Mouse (Mus musculus) embryonic facial prominence, embryonic 13.5 days (tissue): ENCODE measurements around the gene Cdkn2aip. TPM values are rescaled to one million over a fixed set of nuclear protein-coding genes. Genes with fewer than 3 reads are reported as not detected.

Source experiments
- ATAC-seq: fragments of 200-750 bp; cut with Nextera tagmentation; 2 replicates; pipeline ENCODE4 v1.8.0; 2017; ENCODE audit warnings: low read depth; ENCODE audit not compliant: insufficient number of reproducible peaks, insufficient read depth, low FRiP score, low TSS enrichment
- H3K27ac ChIP-seq: fragments of 300-500 bp; sonication (generic); 2 replicates; pipeline ENCODE4 v1.5.1; 2015; ENCODE audit warnings: moderate library complexity, mild to moderate bottlenecking, inconsistent platforms
- H3K27me3 ChIP-seq: fragments of 300-500 bp; sonication (generic); 2 replicates; pipeline ENCODE4 v1.6.1; 2015; ENCODE audit warnings: mild to moderate bottlenecking, inconsistent platforms
- H3K36me3 ChIP-seq: fragments of 300-500 bp; sonication (generic); 2 replicates; pipeline ENCODE4 v1.6.1; 2015; ENCODE audit warnings: mild to moderate bottlenecking, inconsistent platforms
- H3K4me1 ChIP-seq: fragments of 300-500 bp; sonication (generic); 2 replicates; pipeline ENCODE4 v1.6.1; 2015; ENCODE audit warnings: inconsistent platforms
- H3K4me2 ChIP-seq: fragments of 300-500 bp; sonication (generic); 2 replicates; pipeline ENCODE4 v1.6.1; 2015; ENCODE audit warnings: moderate library complexity, mild to moderate bottlenecking, inconsistent platforms
- H3K4me3 ChIP-seq: fragments of 300-500 bp; sonication (generic); 2 replicates; pipeline ENCODE4 v1.5.1; 2015; ENCODE audit warnings: mild to moderate bottlenecking, inconsistent platforms
- H3K9ac ChIP-seq: fragments of 300-500 bp; sonication (generic); 2 replicates; pipeline ENCODE4 v1.6.1; 2015; ENCODE audit warnings: mild to moderate bottlenecking, inconsistent platforms
- H3K9me3 ChIP-seq: fragments of 300-500 bp; sonication (generic); 2 replicates; pipeline ENCODE4 v1.6.1; 2016; ENCODE audit warnings: inconsistent platforms
- WGBS: fragments of 180-500 bp; shearing (Covaris S2); methylation state at CpG from one replicate; pipeline ENCODE4 v1.1.7; 2015; ENCODE audit warnings: mixed read lengths; 5-methylcytosine and 5-hydroxymethylcytosine counted together
- polyA plus RNA-seq: library from polyadenylated mRNA; unstranded; fragments of >200 nt; fragmentation: Nextera tagmentation; extraction: Ambion mirVana; gene quantifications from 2 replicates; pipeline ENCODE4 v1.2.1, GENCODE M21; 2015

Cdkn2aip gene
- polyA plus RNA-seq, 1 experiment from 2014 or later: 26.5 TPM

GRCm38 (mm10) chr8:47675786-47676185 lies 37.9 kb downstream of the Cdkn2aip start:
- Histone ChIP-seq H3K9me3 (no peaks in the 10 kb centered on the region), H3K9ac (peak overlapping the region; percentile 89), H3K36me3 (peaks cover 3% of the 10 kb centered on the region; the same call in 1 of the 2 replicates), H3K4me3 (peak overlapping the region; percentile 95), H3K4me2 (peak overlapping the region; percentile 72), H3K27me3 (no peaks in the 10 kb centered on the region), H3K27ac (peak overlapping the region; percentile 96), H3K4me1 (peaks cover 6% of the 10 kb centered on the region)
- WGBS: 0% methylated on average over 20 of the region's 20 CpGs
- ATAC-seq: no peak

DNA sequence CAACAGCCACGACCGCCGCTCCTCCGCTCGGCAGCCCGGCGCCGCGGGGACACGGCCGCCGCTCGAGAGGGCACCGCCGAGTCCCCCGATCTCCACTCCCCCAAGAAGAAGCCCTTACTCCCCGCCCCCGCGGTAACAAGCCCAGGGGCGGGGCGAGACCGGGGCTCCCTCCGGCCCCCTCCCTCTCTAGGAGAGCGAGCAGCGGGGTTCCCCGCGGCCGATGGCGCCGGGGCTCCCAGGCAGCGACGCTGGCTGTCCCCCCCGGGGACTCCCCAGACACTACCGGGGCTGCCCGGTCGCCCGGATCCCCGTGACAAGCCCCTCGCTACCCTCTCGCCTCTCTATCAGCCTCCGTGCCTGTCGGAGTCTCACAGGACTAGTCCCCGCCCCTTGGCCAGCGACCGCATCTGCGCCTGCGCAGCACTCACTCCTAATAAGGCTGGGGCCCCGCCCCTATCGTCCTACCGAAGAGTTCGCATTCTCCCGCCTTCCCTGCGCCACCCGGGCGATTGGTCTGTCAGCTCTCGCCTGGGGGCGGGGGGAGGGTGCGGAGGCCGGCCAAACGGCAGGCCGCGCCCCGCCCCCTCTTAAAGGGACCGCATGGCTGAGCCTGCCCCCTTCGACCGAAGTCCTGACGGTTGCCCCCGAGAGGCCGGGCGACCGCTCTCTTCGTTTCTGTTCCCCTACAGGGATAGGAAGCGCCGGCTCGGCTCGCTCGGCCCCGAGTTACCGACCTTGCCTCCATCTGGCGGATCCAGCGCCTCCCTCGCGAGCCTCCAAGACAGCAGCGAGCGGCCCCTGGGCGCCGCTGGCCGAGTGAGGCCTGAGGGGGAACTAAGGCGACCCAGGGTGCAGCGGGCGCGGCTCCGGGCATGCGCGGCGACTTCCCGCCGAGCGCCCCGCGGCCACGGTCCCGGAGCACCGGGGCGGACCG lies 38.7 kb downstream of the Cdkn2aip start, which contains the start of gene Ing2:
Gene Ing2, minus strand, starts transcription at position 780 of the 934 bp plus-strand sequence.
- H3K4me1 ChIP-seq: peaks cover 6% of the 10 kb centered on the region
- ATAC-seq: peak; percentile 91
- WGBS: under 1% methylated on average over 92 of the region's 106 CpGs
- peaks cover 3% of the 10 kb centered on the region; the same call in 1 of the 2 replicates for H3K36me3 ChIP-seq
- H3K4me3 ChIP-seq: peak within 1 kb of the TSS; percentile 95
- H3K9me3 ChIP-seq: no peaks in the 10 kb centered on the region
- peak within 1 kb of the TSS; percentile 72 for H3K4me2 ChIP-seq
- H3K27me3 ChIP-seq: no peaks in the 10 kb centered on the region
- H3K9ac ChIP-seq: peak within 1 kb of the TSS; percentile 89
- H3K27ac ChIP-seq: peak within 1 kb of the TSS; percentile 96

- Histone ChIP-seq H3K27me3 (no peaks in the 10 kb centered on the region), H3K4me2 (peak overlapping the region; percentile 68), H3K9me3 (no peaks in the 10 kb centered on the region), H3K9ac (peak overlapping the region; percentile 89), H3K4me3 (peak overlapping the region; percentile 95), H3K36me3 (peaks cover 3% of the 10 kb centered on the region), H3K27ac (peak overlapping the region; percentile 96), H3K4me1 (peaks cover 6% of the 10 kb centered on the region)
- peak; percentile 22; the same call in 1 of the 2 replicates for ATAC-seq
- WGBS: under 1% methylated on average over 59 of the region's 59 CpGs
Measured at GRCm38 (mm10) chr8:47674140-47674776, 39.5 kb downstream of the Cdkn2aip start.

GRCm38 (mm10) chr8:47673317-47674139 lies 40.2 kb downstream of the Cdkn2aip start:
- Histone ChIP-seq H3K9ac (peak overlapping the region; percentile 89), H3K4me3 (peak overlapping the region; percentile 95), H3K4me1 (peaks cover 6% of the 10 kb centered on the region), H3K27me3 (no peaks in the 10 kb centered on the region), H3K4me2 (peak overlapping the region; percentile 68), H3K9me3 (no peaks in the 10 kb centered on the region), H3K36me3 (peaks cover 9% of the 10 kb centered on the region), H3K27ac (peak overlapping the region; percentile 96)
- ATAC-seq: peak; percentile 73
- WGBS: 0% methylated on average over 52 of the region's 53 CpGs

DNA sequence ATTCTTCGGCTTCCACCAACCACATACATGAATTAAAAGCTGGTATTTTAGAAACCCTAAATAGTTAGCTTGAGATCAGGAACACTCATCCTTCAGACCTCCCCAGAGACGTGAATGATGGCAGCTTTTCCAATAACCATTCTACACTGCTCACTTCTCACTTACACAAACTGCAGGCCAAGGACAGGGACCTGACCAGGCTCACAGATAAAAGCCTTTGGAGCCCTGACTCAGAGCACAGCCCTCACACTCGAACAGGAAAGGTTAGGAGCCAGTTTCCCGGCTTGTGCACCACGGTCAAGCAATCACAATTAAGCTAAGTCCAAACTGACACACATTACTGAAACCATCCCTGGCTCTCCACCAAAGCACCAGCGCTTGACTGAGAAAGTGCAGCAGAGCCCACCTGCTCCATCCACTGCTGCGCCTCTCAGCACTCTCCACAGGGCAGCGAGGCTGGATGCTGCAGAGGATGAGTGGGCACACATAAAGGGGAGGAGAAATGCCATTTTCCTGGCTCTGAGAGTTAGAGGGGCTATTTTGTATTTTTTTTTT lies 49.4 kb downstream of the Cdkn2aip start:
- no peak for ATAC-seq

DNA sequence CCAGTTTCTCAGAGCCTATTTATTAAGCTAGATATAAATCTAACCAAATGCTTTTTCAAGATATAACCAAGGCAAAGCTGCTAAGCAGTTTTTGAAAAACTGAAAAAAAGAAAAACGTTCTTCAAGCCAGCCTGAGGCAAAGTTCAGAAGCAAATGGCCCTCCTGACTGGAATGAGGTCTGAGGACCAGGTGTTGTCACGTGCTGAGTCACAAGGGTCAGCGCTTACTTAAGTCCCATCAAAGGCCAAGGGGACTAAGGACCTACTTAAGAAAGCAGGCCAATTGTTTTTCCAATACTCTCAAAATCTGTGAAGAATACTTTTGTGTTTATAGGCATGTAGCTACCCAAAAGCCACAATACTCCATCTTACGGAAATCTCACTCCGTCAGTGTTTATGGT lies 50.5 kb downstream of the Cdkn2aip start:
- no peak for ATAC-seq
- Histone ChIP-seq H3K4me3 (no peak overlapping the region), H3K36me3 (peaks cover 18% of the 10 kb centered on the region), H3K9ac (no peak overlapping the region), H3K9me3 (no peaks in the 10 kb centered on the region), H3K27ac (no peak overlapping the region), H3K4me2 (no peak overlapping the region), H3K4me1 (no peaks in the 10 kb centered on the region), H3K27me3 (no peaks in the 10 kb centered on the region)
- WGBS: 77% methylated on average over 5 of the region's 5 CpGs

More for the DNA sequence above, 49.4 kb downstream of the Cdkn2aip start:
- no peaks in the 10 kb centered on the region for H3K4me1 ChIP-seq
- 82% methylated on average over 8 of the region's 8 CpGs for WGBS
- no peaks in the 10 kb centered on the region for H3K27me3 ChIP-seq
- H3K36me3 ChIP-seq: peaks cover 27% of the 10 kb centered on the region
- H3K9me3 ChIP-seq: no peaks in the 10 kb centered on the region
- no peak overlapping the region for H3K9ac ChIP-seq
- H3K4me3 ChIP-seq: no peak overlapping the region
- H3K27ac ChIP-seq: no peak overlapping the region
- H3K4me2 ChIP-seq: no peak overlapping the region

- Histone ChIP-seq H3K4me3 (no peak overlapping the region), H3K4me1 (no peaks in the 10 kb centered on the region), H3K9me3 (no peaks in the 10 kb centered on the region), H3K4me2 (no peak overlapping the region), H3K27ac (no peak overlapping the region), H3K27me3 (no peaks in the 10 kb centered on the region), H3K9ac (no peak overlapping the region), H3K36me3 (peaks cover 14% of the 10 kb centered on the region)
- 83% methylated on average over 5 of the region's 5 CpGs for WGBS
- ATAC-seq: no peak
Measured at GRCm38 (mm10) chr8:47662716-47663115, 51.0 kb downstream of the Cdkn2aip start.

DNA sequence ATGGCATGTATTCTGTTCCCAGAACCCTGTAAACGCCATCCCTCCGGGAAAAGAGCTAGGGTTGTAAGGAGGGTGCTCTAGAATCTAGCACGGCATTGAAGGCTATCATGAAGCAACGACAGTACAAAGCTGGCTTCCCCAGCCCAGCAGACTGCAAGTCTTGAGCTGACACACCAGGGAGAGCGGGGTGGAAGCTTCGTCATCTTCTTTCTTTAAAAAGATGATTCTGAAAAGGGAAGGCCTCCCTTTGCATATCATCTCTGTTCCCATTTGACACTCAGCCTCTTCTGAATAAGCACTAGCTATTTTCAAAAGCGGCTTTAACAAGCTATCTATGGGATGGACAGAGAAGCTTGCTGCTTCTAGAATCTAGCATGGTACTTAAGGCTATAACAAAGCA lies 53.3 kb downstream of the Cdkn2aip start:
- ATAC-seq: no peak
- Histone ChIP-seq H3K36me3 (no peaks in the 10 kb centered on the region), H3K9me3 (no peaks in the 10 kb centered on the region), H3K4me1 (no peaks in the 10 kb centered on the region), H3K4me3 (no peak overlapping the region), H3K27ac (no peak overlapping the region), H3K9ac (no peak overlapping the region), H3K4me2 (no peak overlapping the region), H3K27me3 (no peaks in the 10 kb centered on the region)
- 93% methylated on average over 7 of the region's 7 CpGs for WGBS

DNA sequence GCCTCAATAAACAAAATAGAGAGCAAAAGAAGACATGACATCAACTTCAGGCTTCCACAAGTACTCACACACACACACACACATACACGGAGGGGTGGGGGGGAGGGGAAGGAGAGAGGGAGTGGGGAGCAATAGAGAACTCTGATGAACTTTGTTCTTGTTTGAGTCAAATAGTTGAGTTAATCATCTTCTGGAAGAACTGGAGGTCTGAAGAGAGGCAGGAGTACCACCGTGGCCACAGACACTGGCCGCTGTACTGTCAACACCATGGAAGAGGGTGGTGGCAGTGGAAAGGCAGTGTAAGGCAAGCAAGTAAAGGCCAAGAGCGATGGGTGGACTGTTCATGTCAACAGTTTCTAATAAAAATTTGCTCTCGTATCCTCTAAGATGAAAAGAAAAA lies 54.3 kb downstream of the Cdkn2aip start:
- no peaks in the 10 kb centered on the region for H3K27me3 ChIP-seq
- ATAC-seq: no peak
- H3K4me2 ChIP-seq: no peak overlapping the region
- H3K4me1 ChIP-seq: no peaks in the 10 kb centered on the region
- H3K36me3 ChIP-seq: no peaks in the 10 kb centered on the region
- 92% methylated on average over 5 of the region's 5 CpGs for WGBS
- no peaks in the 10 kb centered on the region for H3K9me3 ChIP-seq
- no peak overlapping the region for H3K4me3 ChIP-seq
- no peak overlapping the region for H3K27ac ChIP-seq
- H3K9ac ChIP-seq: no peak overlapping the region
